Mouse (Mus musculus) midbrain, embryonic 16.5 days (tissue): ENCODE results near the gene D130043K22Rik. TPM values are rescaled to one million over a fixed set of nuclear protein-coding genes. Genes with fewer than 3 reads are reported as not detected.

Experiments
- ATAC-seq: fragments of 200-750 bp; cut with Nextera tagmentation; 2 replicates; pipeline ENCODE4 v1.8.0; 2017; ENCODE audit warnings: moderate TSS enrichment
- H3K27ac ChIP-seq: fragments of 300-500 bp; sonication (generic); 2 replicates; pipeline ENCODE4 v1.5.1; 2014; ENCODE audit warnings: mild to moderate bottlenecking, low read length, mixed read lengths
- H3K27me3 ChIP-seq: fragments of 300-500 bp; sonication (generic); 2 replicates; pipeline ENCODE4 v1.6.1; 2014; ENCODE audit warnings: low read depth, low read length, mixed read lengths; ENCODE audit not compliant: control insufficient read depth, insufficient read depth
- H3K36me3 ChIP-seq: fragments of 300-500 bp; sonication (generic); 2 replicates; pipeline ENCODE4 v1.6.1; 2014; ENCODE audit warnings: mild to moderate bottlenecking, low read length, moderate library complexity, mixed read lengths; ENCODE audit not compliant: control insufficient read depth, insufficient read depth
- H3K4me1 ChIP-seq: fragments of 300-500 bp; sonication (generic); 2 replicates; pipeline ENCODE4 v1.6.1; 2014; ENCODE audit warnings: mild to moderate bottlenecking, low read length, mixed read lengths; ENCODE audit not compliant: control insufficient read depth, insufficient read depth
- H3K4me2 ChIP-seq: fragments of 300-500 bp; sonication (generic); 2 replicates; pipeline ENCODE4 v1.6.1; 2014; ENCODE audit warnings: mild to moderate bottlenecking, low read length, mixed read lengths
- H3K4me3 ChIP-seq: fragments of 300-500 bp; sonication (generic); 2 replicates; pipeline ENCODE4 v1.5.1; 2014; ENCODE audit warnings: low read depth, mild to moderate bottlenecking, low read length, moderate library complexity, mixed read lengths
- H3K9ac ChIP-seq: fragments of 300-500 bp; sonication (generic); 2 replicates; pipeline ENCODE4 v1.6.1; 2014; ENCODE audit warnings: low read depth, low read length, mixed read lengths
- H3K9me3 ChIP-seq: fragments of 300-500 bp; sonication (generic); replicated peaks from 2 replicates; pipeline ENCODE4 v1.6.1; 2014; ENCODE audit warnings: mild to moderate bottlenecking, low read length, mixed read lengths; ENCODE audit not compliant: control insufficient read depth, poor library complexity, severe bottlenecking
- WGBS: fragments of 180-500 bp; shearing (Covaris S2); extraction: QIAGEN DNeasy Blood & Tissue Kit; methylation state at CpG from one replicate; pipeline ENCODE4 v1.1.7; 2014; 5-methylcytosine and 5-hydroxymethylcytosine counted together
- polyA plus RNA-seq: library from polyadenylated mRNA; unstranded; fragments of >200 nt; fragmentation: Nextera tagmentation; extraction: Ambion mirVana; gene quantifications from 2 replicates; pipeline ENCODE4 v1.2.1, GENCODE M21; 2015

D130043K22Rik gene
- polyA plus RNA-seq, 1 experiment from 2014 or later = 10.2 TPM

GRCm38 (mm10) chr13:24851989-24852388, 7.1 kb downstream of the D130043K22Rik start:
- no peaks in the 10 kb centered on the region for H3K4me1 ChIP-seq
- no peak for ATAC-seq
- no peaks in the 10 kb centered on the region for H3K27me3 ChIP-seq
- no peak overlapping the region for H3K4me3 ChIP-seq
- no peak overlapping the region for H3K9ac ChIP-seq
- 86% methylated on average over 2 of the region's 2 CpGs for WGBS
- H3K36me3 ChIP-seq = no peaks in the 10 kb centered on the region; the same call in 1 of the 2 replicates
- no peaks in the 10 kb centered on the region for H3K9me3 ChIP-seq
- H3K4me2 ChIP-seq = no peak overlapping the region
- H3K27ac ChIP-seq = no peak overlapping the region

- 91% methylated on average over 3 of the region's 3 CpGs for WGBS
- Histone ChIP-seq H3K4me1 (no peaks in the 10 kb centered on the region), H3K27ac (no peak overlapping the region), H3K4me2 (no peak overlapping the region), H3K27me3 (no peaks in the 10 kb centered on the region), H3K4me3 (no peak overlapping the region), H3K9me3 (no peaks in the 10 kb centered on the region), H3K36me3 (no peaks in the 10 kb centered on the region; the same call in 1 of the 2 replicates), H3K9ac (no peak overlapping the region)
- ATAC-seq = no peak
These were observed 7.6 kb downstream of the D130043K22Rik start for GRCm38 (mm10) chr13:24852570-24852969.

- no peak for ATAC-seq
- no peak overlapping the region for H3K9ac ChIP-seq
- H3K4me2 ChIP-seq = no peak overlapping the region
- H3K27ac ChIP-seq = no peak overlapping the region
- no peaks in the 10 kb centered on the region for H3K9me3 ChIP-seq
- H3K36me3 ChIP-seq = no peaks in the 10 kb centered on the region; the same call in 1 of the 2 replicates
- no peaks in the 10 kb centered on the region for H3K4me1 ChIP-seq
- H3K27me3 ChIP-seq = no peaks in the 10 kb centered on the region
- H3K4me3 ChIP-seq = no peak overlapping the region
These were observed 14.2 kb downstream of the D130043K22Rik start for GRCm38 (mm10) chr13:24859115-24859514.

GRCm38 (mm10) chr13:24861084-24861483, 16.1 kb downstream of the D130043K22Rik start:
- no peak for ATAC-seq
- Histone ChIP-seq H3K27me3 (no peaks in the 10 kb centered on the region), H3K27ac (no peak overlapping the region), H3K9ac (no peak overlapping the region), H3K4me1 (no peaks in the 10 kb centered on the region), H3K4me2 (no peak overlapping the region), H3K9me3 (no peaks in the 10 kb centered on the region), H3K4me3 (no peak overlapping the region), H3K36me3 (no peaks in the 10 kb centered on the region; the same call in 1 of the 2 replicates)
- 78% methylated on average over 12 of the region's 12 CpGs for WGBS

GRCm38 (mm10) chr13:24862021-24862420, 17.1 kb downstream of the D130043K22Rik start:
- Histone ChIP-seq H3K9me3 (no peaks in the 10 kb centered on the region), H3K4me3 (no peak overlapping the region), H3K27me3 (no peaks in the 10 kb centered on the region), H3K36me3 (no peaks in the 10 kb centered on the region; the same call in 1 of the 2 replicates), H3K9ac (no peak overlapping the region), H3K4me2 (no peak overlapping the region), H3K4me1 (no peaks in the 10 kb centered on the region), H3K27ac (no peak overlapping the region)
- whole genome bisulfite sequencing = 83% methylated on average over 7 of the region's 7 CpGs
- no peak for ATAC-seq

GRCm38 (mm10) chr13:24862520-24862919, 17.6 kb downstream of the D130043K22Rik start:
- Histone ChIP-seq H3K27ac (no peak overlapping the region), H3K27me3 (no peaks in the 10 kb centered on the region), H3K9me3 (no peaks in the 10 kb centered on the region), H3K4me1 (no peaks in the 10 kb centered on the region), H3K4me3 (no peak overlapping the region), H3K4me2 (no peak overlapping the region), H3K9ac (no peak overlapping the region), H3K36me3 (no peaks in the 10 kb centered on the region; the same call in 1 of the 2 replicates)
- WGBS = 62% methylated on average over 7 of the region's 7 CpGs
- no peak for ATAC-seq

- no peak overlapping the region for H3K9ac ChIP-seq
- no peak for ATAC-seq
- H3K4me3 ChIP-seq = no peak overlapping the region
- no peaks in the 10 kb centered on the region for H3K36me3 ChIP-seq
- H3K9me3 ChIP-seq = no peaks in the 10 kb centered on the region
- WGBS = 72% methylated on average over 9 of the region's 9 CpGs
- no peak overlapping the region for H3K27ac ChIP-seq
- no peaks in the 10 kb centered on the region for H3K4me1 ChIP-seq
- no peaks in the 10 kb centered on the region for H3K27me3 ChIP-seq
- no peak overlapping the region for H3K4me2 ChIP-seq
These were observed 21.8 kb downstream of the D130043K22Rik start for GRCm38 (mm10) chr13:24866430-24867402.

GRCm38 (mm10) chr13:24867789-24868188, 22.9 kb downstream of the D130043K22Rik start:
- ATAC-seq = no peak
- WGBS = 94% methylated on average over 10 of the region's 10 CpGs

GRCm38 (mm10) chr13:24868233-24868632, 23.3 kb downstream of the D130043K22Rik start:
- no peak overlapping the region for H3K9ac ChIP-seq
- H3K4me3 ChIP-seq = no peak overlapping the region
- H3K4me2 ChIP-seq = no peak overlapping the region
- WGBS = 90% methylated on average over 7 of the region's 7 CpGs
- H3K9me3 ChIP-seq = no peaks in the 10 kb centered on the region
- no peaks in the 10 kb centered on the region for H3K27me3 ChIP-seq
- H3K36me3 ChIP-seq = peaks cover 3% of the 10 kb centered on the region; the same call in 1 of the 2 replicates
- ATAC-seq = no peak
- no peak overlapping the region for H3K27ac ChIP-seq
- no peaks in the 10 kb centered on the region for H3K4me1 ChIP-seq

More at GRCm38 (mm10) chr13:24867789-24868188, 22.9 kb downstream of the D130043K22Rik start:
- peaks cover 3% of the 10 kb centered on the region; the same call in 1 of the 2 replicates for H3K36me3 ChIP-seq
- H3K4me3 ChIP-seq = no peak overlapping the region
- H3K9ac ChIP-seq = no peak overlapping the region
- H3K27ac ChIP-seq = no peak overlapping the region
- no peaks in the 10 kb centered on the region for H3K4me1 ChIP-seq
- H3K4me2 ChIP-seq = no peak overlapping the region
- H3K9me3 ChIP-seq = no peaks in the 10 kb centered on the region
- no peaks in the 10 kb centered on the region for H3K27me3 ChIP-seq
